Mouse (Mus musculus): Measurements from ENCODE around the gene Crybg3.

DNA sequence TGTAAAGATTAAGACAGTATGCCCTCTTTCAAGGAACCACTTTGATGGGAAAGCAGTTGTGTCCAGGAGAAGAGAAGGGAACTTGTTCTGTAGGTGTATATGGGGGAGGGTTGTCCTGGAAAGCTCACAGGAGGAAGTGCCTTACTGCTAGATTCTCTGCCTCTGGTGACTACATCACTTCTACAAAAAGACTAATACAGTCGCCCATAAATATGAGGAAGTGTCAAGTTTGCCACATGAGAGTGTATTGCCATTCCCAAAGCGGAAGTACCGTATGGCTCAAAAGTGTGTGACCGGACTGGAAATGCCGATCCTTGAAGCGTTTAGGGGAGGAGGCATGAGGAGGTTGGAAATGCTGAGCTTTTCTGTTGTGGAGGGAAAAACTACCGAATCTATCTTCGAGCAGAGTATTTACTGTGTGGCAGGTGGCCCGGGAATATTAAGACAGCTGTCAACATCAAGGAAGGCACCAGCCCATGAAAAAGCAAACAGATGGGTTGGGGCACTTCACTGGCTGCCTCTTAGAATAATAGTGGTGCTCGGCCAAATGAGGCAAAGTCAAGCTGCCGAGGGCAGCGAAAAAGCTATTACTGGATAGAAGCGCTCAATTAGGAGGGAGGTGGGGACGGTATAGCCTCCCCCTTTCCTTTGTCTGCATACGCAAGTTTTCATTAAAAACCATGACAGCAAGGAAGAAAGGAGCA is 3.5 kb upstream of the Crybg3 start:
- TF ChIP-seq POLR2A (IDR thresholded peaks at IDR 0.05; ENCODE audit: low read depth, low read length) (no peak), CTCF (IDR thresholded peaks at IDR 0.05; ENCODE audit: borderline replicate concordance, insufficient read depth, low read length) (no peak)
